Mouse (Mus musculus) megakaryocyte, embryonic 14.5 days (primary cell): ENCODE measurements at regions not wholly inside any gene's neighbourhood (a gene's known extent, or its start where the extent isn't known, plus 50 kb on each side); places are given as distances from the start of the nearest gene placed in this dataset.

Experiments used
- FLI1 ChIP-seq: IDR thresholded peaks from 2 replicates; pipeline ENCODE4 v1.6.1; 2012; ENCODE audit warnings: low read length, inconsistent platforms, mixed read lengths
- GATA1 ChIP-seq: IDR thresholded peaks from 3 replicates; pipeline ENCODE4 v1.6.1; 2012; ENCODE audit warnings: mixed read lengths, low read length, inconsistent platforms, borderline replicate concordance

GRCm38 (mm10) chr10:98461538-98461937 lies 452.7 kb upstream of the Atp2b1 start:
- TF ChIP-seq FLI1: no peak
- no peak for TF ChIP-seq GATA1
